Mouse (Mus musculus): ENCODE data around the gene Cux1. TPM values are rescaled to one million over a fixed set of nuclear protein-coding genes. Genes with fewer than 3 reads are reported as not detected.

The Cux1 gene
- polyA plus RNA-seq, 1 experiment from 2014 or later: 163 TPM

DNA sequence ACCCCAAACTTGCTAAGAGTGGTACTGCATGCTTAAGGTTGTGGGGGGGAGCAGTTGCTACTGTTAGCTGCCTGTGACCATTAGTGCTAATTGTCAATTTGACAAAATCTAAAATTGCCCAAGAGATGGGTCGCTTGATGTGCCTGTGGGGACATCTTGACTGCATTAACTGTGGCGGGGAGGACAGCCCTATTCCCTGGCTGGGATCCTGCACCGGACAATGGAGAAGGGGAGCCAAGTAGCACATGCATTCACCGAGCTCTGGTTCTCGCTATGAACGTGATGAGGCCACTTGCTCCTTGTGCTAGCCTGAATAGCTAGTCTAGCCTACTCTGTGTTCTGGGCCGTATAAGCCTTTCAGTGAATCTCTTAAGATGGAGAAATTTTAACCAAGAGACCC is 72.4 kb downstream of the Cux1 start:
- 84% methylated on average over 7 of the region's 7 CpGs for whole genome bisulfite sequencing
- ATAC-seq (replicated peaks; ENCODE audit: low FRiP score): no peak
- no peak overlapping the region for H3K4me2 ChIP-seq (ENCODE audit: low read depth, low read length, severe bottlenecking)
- H3K9me3 ChIP-seq (ENCODE audit: control insufficient read depth, low read length): no peaks in the 10 kb centered on the region
- H3K4me3 ChIP-seq (ENCODE audit: low read depth, low read length): no peak overlapping the region
- no peaks in the 10 kb centered on the region for H3K27me3 ChIP-seq (ENCODE audit: control insufficient read depth, insufficient read depth, low read length)
- no peak overlapping the region for H3K9ac ChIP-seq (ENCODE audit: low read length)
- no peaks in the 10 kb centered on the region; the same call in 1 of the 2 replicates for H3K4me1 ChIP-seq (replicated peaks; ENCODE audit: control insufficient read depth, insufficient read depth, low read length)
- no peaks in the 10 kb centered on the region for H3K36me3 ChIP-seq (ENCODE audit: control insufficient read depth, insufficient read depth, low read length)
- DNase-seq (ENCODE audit: low spot score): no peak
- H3K27ac ChIP-seq (ENCODE audit: low read depth, low read length): no peak overlapping the region

GRCm38 (mm10) chr5:136494288-136494687 is 73.0 kb downstream of the Cux1 start:
- no peak overlapping the region for H3K4me2 ChIP-seq (ENCODE audit: low read depth, low read length, severe bottlenecking)
- ATAC-seq (replicated peaks; ENCODE audit: low FRiP score) (no peak), DNase-seq (ENCODE audit: low spot score) (no peak)
- no peaks in the 10 kb centered on the region for H3K27me3 ChIP-seq (ENCODE audit: control insufficient read depth, insufficient read depth, low read length)
- H3K9ac ChIP-seq (ENCODE audit: low read length): no peak overlapping the region
- no peaks in the 10 kb centered on the region; the same call in 1 of the 2 replicates for H3K4me1 ChIP-seq (replicated peaks; ENCODE audit: control insufficient read depth, insufficient read depth, low read length)
- no peak overlapping the region for H3K27ac ChIP-seq (ENCODE audit: low read depth, low read length)
- H3K4me3 ChIP-seq (ENCODE audit: low read depth, low read length): no peak overlapping the region
- no peaks in the 10 kb centered on the region for H3K36me3 ChIP-seq (ENCODE audit: control insufficient read depth, insufficient read depth, low read length)
- 87% methylated on average over 2 of the region's 2 CpGs for WGBS
- no peaks in the 10 kb centered on the region for H3K9me3 ChIP-seq (ENCODE audit: control insufficient read depth, low read length)

- ATAC-seq (replicated peaks; ENCODE audit: low FRiP score) (no peak), DNase-seq (ENCODE audit: low spot score) (no peak)
- Histone ChIP-seq H3K9ac (ENCODE audit: low read length) (no peak overlapping the region), H3K36me3 (ENCODE audit: control insufficient read depth, insufficient read depth, low read length) (no peaks in the 10 kb centered on the region), H3K27ac (ENCODE audit: low read depth, low read length) (no peak overlapping the region), H3K4me3 (ENCODE audit: low read depth, low read length) (no peak overlapping the region), H3K4me2 (ENCODE audit: low read depth, low read length, severe bottlenecking) (no peak overlapping the region), H3K9me3 (ENCODE audit: control insufficient read depth, low read length) (no peaks in the 10 kb centered on the region), H3K4me1 (replicated peaks; ENCODE audit: control insufficient read depth, insufficient read depth, low read length) (no peaks in the 10 kb centered on the region), H3K27me3 (ENCODE audit: control insufficient read depth, insufficient read depth, low read length) (no peaks in the 10 kb centered on the region)
- WGBS: 86% methylated on average over 5 of the region's 5 CpGs
Measured at GRCm38 (mm10) chr5:136489450-136489849, 77.8 kb downstream of the Cux1 start.

GRCm38 (mm10) chr5:136488721-136489120 is 78.6 kb downstream of the Cux1 start:
- no peak overlapping the region for H3K9ac ChIP-seq (ENCODE audit: low read length)
- WGBS: 79% methylated on average over 3 of the region's 3 CpGs

DNA sequence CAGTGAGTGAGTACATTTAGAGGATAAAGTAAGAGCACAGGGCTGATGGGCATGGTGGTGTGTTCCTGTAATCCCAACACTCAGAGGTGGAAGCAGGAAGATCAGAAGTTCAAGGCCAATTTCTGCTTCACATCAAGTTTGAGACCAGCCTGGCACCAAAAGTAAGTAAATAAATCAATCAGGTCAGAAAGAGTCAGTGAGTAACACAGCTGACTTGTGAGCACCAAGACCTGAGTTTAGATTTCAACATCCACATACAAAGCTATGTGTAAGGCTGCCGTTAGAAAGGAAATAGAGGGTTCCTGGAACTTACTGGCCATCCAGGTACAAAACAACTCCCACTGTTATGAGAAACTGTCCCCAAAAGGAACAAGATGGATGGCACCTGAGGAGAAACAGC is 79.1 kb downstream of the Cux1 start:
- Histone ChIP-seq H3K4me2 (ENCODE audit: low read depth, low read length, severe bottlenecking) (no peak overlapping the region), H3K4me3 (ENCODE audit: low read depth, low read length) (no peak overlapping the region), H3K4me1 (replicated peaks; ENCODE audit: control insufficient read depth, insufficient read depth, low read length) (no peaks in the 10 kb centered on the region), H3K36me3 (ENCODE audit: control insufficient read depth, insufficient read depth, low read length) (no peaks in the 10 kb centered on the region), H3K9me3 (ENCODE audit: control insufficient read depth, low read length) (no peaks in the 10 kb centered on the region), H3K27ac (ENCODE audit: low read depth, low read length) (no peak overlapping the region), H3K9ac (ENCODE audit: low read length) (no peak overlapping the region), H3K27me3 (ENCODE audit: control insufficient read depth, insufficient read depth, low read length) (no peaks in the 10 kb centered on the region)
- ATAC-seq (replicated peaks; ENCODE audit: low FRiP score): no peak
- no peak for DNase-seq (ENCODE audit: low spot score)
- 78% methylated on average over 1 of the region's 1 CpGs for WGBS

More at GRCm38 (mm10) chr5:136488721-136489120, 78.6 kb downstream of the Cux1 start:
- Histone ChIP-seq H3K4me3 (ENCODE audit: low read depth, low read length) (no peak overlapping the region), H3K27me3 (ENCODE audit: control insufficient read depth, insufficient read depth, low read length) (no peaks in the 10 kb centered on the region), H3K9me3 (ENCODE audit: control insufficient read depth, low read length) (no peaks in the 10 kb centered on the region), H3K27ac (ENCODE audit: low read depth, low read length) (no peak overlapping the region), H3K4me1 (replicated peaks; ENCODE audit: control insufficient read depth, insufficient read depth, low read length) (no peaks in the 10 kb centered on the region), H3K36me3 (ENCODE audit: control insufficient read depth, insufficient read depth, low read length) (no peaks in the 10 kb centered on the region), H3K4me2 (ENCODE audit: low read depth, low read length, severe bottlenecking) (no peak overlapping the region)
- DNase-seq (ENCODE audit: low spot score) (no peak), ATAC-seq (replicated peaks; ENCODE audit: low FRiP score) (no peak)

GRCm38 (mm10) chr5:136487397-136488093 is 79.7 kb downstream of the Cux1 start:
- H3K4me2 ChIP-seq (ENCODE audit: low read depth, low read length, severe bottlenecking): no peak overlapping the region
- WGBS: 85% methylated on average over 11 of the region's 11 CpGs
- no peak for ATAC-seq (replicated peaks; ENCODE audit: low FRiP score)

GRCm38 (mm10) chr5:136486401-136486800 is 80.9 kb downstream of the Cux1 start:
- no peak overlapping the region for H3K4me2 ChIP-seq (ENCODE audit: low read depth, low read length, severe bottlenecking)
- H3K27ac ChIP-seq (ENCODE audit: low read depth, low read length): no peak overlapping the region
- no peaks in the 10 kb centered on the region for H3K4me1 ChIP-seq (replicated peaks; ENCODE audit: control insufficient read depth, insufficient read depth, low read length)
- ATAC-seq (replicated peaks; ENCODE audit: low FRiP score): no peak
- DNase-seq (ENCODE audit: low spot score): no peak
- 89% methylated on average over 3 of the region's 3 CpGs for WGBS
- H3K9me3 ChIP-seq (ENCODE audit: control insufficient read depth, low read length): no peaks in the 10 kb centered on the region
- H3K27me3 ChIP-seq (ENCODE audit: control insufficient read depth, insufficient read depth, low read length): no peaks in the 10 kb centered on the region
- H3K4me3 ChIP-seq (ENCODE audit: low read depth, low read length): no peak overlapping the region
- no peaks in the 10 kb centered on the region; the same call in 1 of the 2 replicates for H3K36me3 ChIP-seq (ENCODE audit: control insufficient read depth, insufficient read depth, low read length)
- no peak overlapping the region for H3K9ac ChIP-seq (ENCODE audit: low read length)

More at GRCm38 (mm10) chr5:136487397-136488093, 79.7 kb downstream of the Cux1 start:
- no peak overlapping the region for H3K4me3 ChIP-seq (ENCODE audit: low read depth, low read length)
- DNase-seq (ENCODE audit: low spot score): no peak
- no peak overlapping the region for H3K27ac ChIP-seq (ENCODE audit: low read depth, low read length)
- H3K36me3 ChIP-seq (ENCODE audit: control insufficient read depth, insufficient read depth, low read length): no peaks in the 10 kb centered on the region; the same call in 1 of the 2 replicates
- no peaks in the 10 kb centered on the region for H3K9me3 ChIP-seq (ENCODE audit: control insufficient read depth, low read length)
- H3K27me3 ChIP-seq (ENCODE audit: control insufficient read depth, insufficient read depth, low read length): no peaks in the 10 kb centered on the region
- H3K9ac ChIP-seq (ENCODE audit: low read length): no peak overlapping the region
- no peaks in the 10 kb centered on the region for H3K4me1 ChIP-seq (replicated peaks; ENCODE audit: control insufficient read depth, insufficient read depth, low read length)

DNA sequence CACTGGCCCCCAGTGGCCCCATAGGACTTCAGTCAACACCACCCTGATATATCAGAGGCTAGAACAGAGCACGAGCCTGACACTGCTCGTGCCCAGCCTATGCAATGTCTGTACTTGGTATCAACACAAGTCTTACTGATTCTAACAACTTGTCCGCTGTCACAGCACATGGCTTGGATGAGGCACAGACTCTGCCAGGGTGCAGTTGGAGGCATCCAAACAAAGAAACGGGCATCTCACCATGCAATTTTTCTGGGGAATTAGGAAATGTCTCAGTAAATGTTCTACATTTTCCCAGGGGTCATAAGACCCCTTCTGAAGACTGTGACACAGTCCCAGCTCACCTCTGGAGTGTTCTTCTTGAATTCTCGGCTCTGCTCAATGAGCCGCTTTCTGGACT is 81.9 kb downstream of the Cux1 start:
- no peaks in the 10 kb centered on the region; the same call in 1 of the 2 replicates for H3K36me3 ChIP-seq (ENCODE audit: control insufficient read depth, insufficient read depth, low read length)

GRCm38 (mm10) chr5:136482434-136482833 is 84.9 kb downstream of the Cux1 start:
- no peak overlapping the region for H3K4me3 ChIP-seq (ENCODE audit: low read depth, low read length)
- no peak overlapping the region for H3K4me2 ChIP-seq (ENCODE audit: low read depth, low read length, severe bottlenecking)
- H3K27me3 ChIP-seq (ENCODE audit: control insufficient read depth, insufficient read depth, low read length): no peaks in the 10 kb centered on the region
- no peak overlapping the region for H3K9ac ChIP-seq (ENCODE audit: low read length)
- ATAC-seq (replicated peaks; ENCODE audit: low FRiP score) (no peak), DNase-seq (ENCODE audit: low spot score) (no peak)
- 81% methylated on average over 1 of the region's 1 CpGs for WGBS
- no peaks in the 10 kb centered on the region for H3K9me3 ChIP-seq (ENCODE audit: control insufficient read depth, low read length)
- no peaks in the 10 kb centered on the region for H3K4me1 ChIP-seq (replicated peaks; ENCODE audit: control insufficient read depth, insufficient read depth, low read length)
- no peak overlapping the region for H3K27ac ChIP-seq (ENCODE audit: low read depth, low read length)
- no peaks in the 10 kb centered on the region; the same call in 1 of the 2 replicates for H3K36me3 ChIP-seq (ENCODE audit: control insufficient read depth, insufficient read depth, low read length)

More for the DNA sequence above, 81.9 kb downstream of the Cux1 start:
- Histone ChIP-seq H3K27me3 (ENCODE audit: control insufficient read depth, insufficient read depth, low read length) (no peaks in the 10 kb centered on the region), H3K27ac (ENCODE audit: low read depth, low read length) (no peak overlapping the region), H3K4me3 (ENCODE audit: low read depth, low read length) (no peak overlapping the region), H3K4me2 (ENCODE audit: low read depth, low read length, severe bottlenecking) (no peak overlapping the region), H3K4me1 (replicated peaks; ENCODE audit: control insufficient read depth, insufficient read depth, low read length) (no peaks in the 10 kb centered on the region), H3K9me3 (ENCODE audit: control insufficient read depth, low read length) (no peaks in the 10 kb centered on the region), H3K9ac (ENCODE audit: low read length) (no peak overlapping the region)
- ATAC-seq (replicated peaks; ENCODE audit: low FRiP score): no peak
- no peak for DNase-seq (ENCODE audit: low spot score)
- WGBS: 95% methylated on average over 6 of the region's 6 CpGs

Data from forebrain, embryonic 11.5 days (tissue).